In genomic region chr1:88008211-88008697, GRCm38 (mm10) we compare ENCODE assay signal across 8 mouse cellular contexts. TPM values are rescaled to one million over a fixed set of nuclear protein-coding genes. Genes with fewer than 3 reads are reported as not detected.
DNase-seq lines count a peak whose midpoint lies in the region; ATAC-seq and TF ChIP-seq lines count a peak whose summit lies in the region.

TSS of gene Usp40 (minus strand) at chr1:88008551.

- H3K36me3 ChIP-seq in heart, embryonic 14.5 days (ENCODE audit: control insufficient read depth, insufficient read depth, low read length) = peaks cover 25% of the 10 kb centered on the region
- 0 out of 2 replicates have a peak, but pooled peaks cover 3% of the 10 kb centered on the region for H3K36me3 ChIP-seq in liver, embryonic 13.5 days
- H3K36me3 ChIP-seq in neural tube, embryonic 11.5 days (ENCODE audit: control insufficient read depth, insufficient read depth, low read length) = no peaks in the 10 kb centered on the region
- H3K36me3 ChIP-seq in stomach, postnatal 0 days (ENCODE audit: control insufficient read depth, insufficient read depth, low read length) = peaks cover 2% of the 10 kb centered on the region; the same call in 1 of the 2 replicates

- peak within 1 kb of the TSS; percentile 85 for H3K4me2 ChIP-seq in heart, embryonic 14.5 days (ENCODE audit: low read length)
- peak within 1 kb of the TSS; percentile 84 for H3K4me2 ChIP-seq in liver, embryonic 13.5 days
- peak within 1 kb of the TSS; percentile 63 for H3K4me2 ChIP-seq in neural tube, embryonic 11.5 days (ENCODE audit: low read depth)
- H3K4me2 ChIP-seq in stomach, postnatal 0 days (replicated peaks; ENCODE audit: low read depth) = peak within 1 kb of the TSS; percentile 80

- TF ChIP-seq EP300 in stomach, postnatal 0 days (optimal IDR thresholded peaks at IDR 0.05) = no peak

- H3K4me1 ChIP-seq in brown adipose tissue, adult 24 weeks (ENCODE audit: control insufficient read depth, insufficient read depth, insufficient read length, low read length) = no peaks in the 10 kb centered on the region
- H3K4me1 ChIP-seq in heart, embryonic 14.5 days (ENCODE audit: control insufficient read depth in 2 of 2, insufficient read depth in 2 of 2, low read length in 2 of 2) = peaks cover 0 to 7% of the 10 kb centered on the region in 2 experiments; a peak in 1 of 4 replicates
- H3K4me1 ChIP-seq in liver, embryonic 13.5 days (replicated peaks) = peaks cover 16% of the 10 kb centered on the region
- H3K4me1 ChIP-seq in neural tube, embryonic 11.5 days (ENCODE audit: control insufficient read depth, insufficient read depth, low read length) = no peaks in the 10 kb centered on the region
- H3K4me1 ChIP-seq in stomach, postnatal 0 days (replicated peaks; ENCODE audit: control insufficient read depth, insufficient read depth) = no peaks in the 10 kb centered on the region

- under 1% methylated on average over 45 of the region's 45 CpGs for WGBS in heart, embryonic 14.5 days
- under 1% methylated on average over 45 of the region's 45 CpGs for WGBS in liver, embryonic 13.5 days (ENCODE audit: insufficient replicate concordance)
- under 1% methylated on average over 45 of the region's 45 CpGs for WGBS in neural tube, embryonic 11.5 days
- under 1% methylated on average over 45 of the region's 45 CpGs for WGBS in stomach, postnatal 0 days

- peak within 1 kb of the TSS; percentile 87 for H3K27ac ChIP-seq in brown adipose tissue, adult 24 weeks (replicated peaks; ENCODE audit: low read depth, low read length)
- H3K27ac ChIP-seq in heart, embryonic 14.5 days (replicated peaks in 1 of 2; ENCODE audit: control insufficient read depth in 1 of 2, insufficient read depth in 1 of 2, low read depth in 2 of 2, low read length in 2 of 2) = peak within 1 kb of the TSS; percentile 70 to 91
- H3K27ac ChIP-seq in liver, embryonic 13.5 days = peak within 1 kb of the TSS; percentile 67
- H3K27ac ChIP-seq in neural tube, embryonic 11.5 days (ENCODE audit: low read depth, low read length) = peak within 1 kb of the TSS; percentile 88
- peak within 1 kb of the TSS; percentile 92 for H3K27ac ChIP-seq in stomach, postnatal 0 days (replicated peaks)

- H3K4me3 ChIP-seq in brown adipose tissue, adult 24 weeks (ENCODE audit: insufficient read depth, low read depth, low read length) = peak within 1 kb of the TSS; percentile 92
- peak within 1 kb of the TSS; percentile 70 to 79 for H3K4me3 ChIP-seq in heart, embryonic 14.5 days (ENCODE audit: control insufficient read depth in 1 of 2, insufficient read depth in 1 of 2, low read depth in 1 of 2, low read length in 2 of 2)
- peak within 1 kb of the TSS; percentile 75 for H3K4me3 ChIP-seq in liver, embryonic 13.5 days (replicated peaks)
- H3K4me3 ChIP-seq in neural tube, embryonic 11.5 days (ENCODE audit: low read depth, low read length) = peak within 1 kb of the TSS; percentile 67
- peak within 1 kb of the TSS; percentile 75 for H3K4me3 ChIP-seq in stomach, postnatal 0 days (ENCODE audit: low read depth, low read length)

- TF ChIP-seq CTCF in stomach, postnatal 0 days (IDR thresholded peaks at IDR 0.05; ENCODE audit: low read depth) = 0 out of 2 replicates have a peak, but pooled peaks have one; percentile 8

- H3K27me3 ChIP-seq in heart, embryonic 14.5 days (ENCODE audit: control insufficient read depth, insufficient read depth, low read length) = no peaks in the 10 kb centered on the region
- no peaks in the 10 kb centered on the region for H3K27me3 ChIP-seq in liver, embryonic 13.5 days
- no peaks in the 10 kb centered on the region for H3K27me3 ChIP-seq in neural tube, embryonic 11.5 days (ENCODE audit: control insufficient read depth, insufficient read depth, low read length)
- no peaks in the 10 kb centered on the region for H3K27me3 ChIP-seq in stomach, postnatal 0 days (ENCODE audit: control insufficient read depth, insufficient read depth, low read length)

- peak; percentile 81 for DNase-seq in CD4-positive, CD25-positive, alpha-beta regulatory T cell, adult 2 months (ENCODE audit: low read depth, low spot score)
- DNase-seq in fibroblast of lung, adult 2 months (ENCODE audit: low read depth) = peak; percentile 52
- DNase-seq in kidney, postnatal 14 days = peak; percentile 87
- peak; percentile 61 for DNase-seq in liver, embryonic 13.5 days
- DNase-seq in neural tube, embryonic 11.5 days (ENCODE audit: low spot score) = peak; percentile 87
- DNase-seq in stomach, postnatal 0 days (ENCODE audit: low spot score) = peak; percentile 84

- no peaks in the 10 kb centered on the region for H3K9me3 ChIP-seq in heart, embryonic 14.5 days (ENCODE audit: control insufficient read depth, low read length)
- H3K9me3 ChIP-seq in liver, embryonic 13.5 days (replicated peaks) = no peaks in the 10 kb centered on the region
- no peaks in the 10 kb centered on the region for H3K9me3 ChIP-seq in neural tube, embryonic 11.5 days (ENCODE audit: control insufficient read depth, low read length)
- H3K9me3 ChIP-seq in stomach, postnatal 0 days (ENCODE audit: control insufficient read depth, low read length) = no peaks in the 10 kb centered on the region

- ATAC-seq in heart, embryonic 14.5 days (ENCODE audit: insufficient number of reproducible peaks, insufficient read depth, low FRiP score, low read depth) = peak; percentile 87
- ATAC-seq in liver, embryonic 13.5 days (ENCODE audit: low read depth) = peak; percentile 85
- ATAC-seq in neural tube, embryonic 11.5 days (ENCODE audit: insufficient read depth, low FRiP score, low TSS enrichment) = peak; percentile 94
- peak; percentile 91 for ATAC-seq in stomach, postnatal 0 days (ENCODE audit: low FRiP score, low TSS enrichment)

- peak within 1 kb of the TSS; percentile 94 for H3K9ac ChIP-seq in heart, embryonic 14.5 days (ENCODE audit: low read length)
- peak within 1 kb of the TSS; percentile 86 for H3K9ac ChIP-seq in liver, embryonic 13.5 days
- peak within 1 kb of the TSS; percentile 92 for H3K9ac ChIP-seq in neural tube, embryonic 11.5 days (ENCODE audit: low read length)
- H3K9ac ChIP-seq in stomach, postnatal 0 days (ENCODE audit: low read length) = peak within 1 kb of the TSS; percentile 92

RNA-seq across cellular contexts. Expression of gene Usp40, which starts in this region (rescaled TPM):
- 13.1 and 16.1 TPM in 2 replicates for polyA plus RNA-seq in brown adipose tissue, adult 24 weeks (2012; ENCODE audit: insufficient read depth, insufficient read length, missing spikeins)
- 30.7 and 32.8 TPM in 2 replicates for polyA plus RNA-seq in heart, embryonic 14.5 days (2014; fragmentation: Nextera tagmentation; extraction: Ambion mirVana)
- 7.5 and 9.2 TPM in 2 replicates for polyA plus RNA-seq in liver, embryonic 13.5 days (2015; fragmentation: Nextera tagmentation; extraction: Ambion mirVana)
- polyA plus RNA-seq in neural tube, embryonic 11.5 days (2014; fragmentation: Nextera tagmentation; extraction: Ambion mirVana) = 29.4 and 31.2 TPM in 2 replicates
- polyA plus RNA-seq in stomach, postnatal 0 days (2015; fragmentation: Nextera tagmentation; extraction: Ambion mirVana) = 10.4 and 10.7 TPM in 2 replicates

Comparison
In these comparisons a context has a peak if more than half of its experiments do, and no peak if none do; other contexts are left out.
1. Peak in every context shown above with its lines: DNase-seq, ATAC-seq, H3K4me3 ChIP-seq and H3K27ac ChIP-seq.